Mouse (Mus musculus) left cerebral cortex, postnatal 10 days (tissue): ENCODE measurements around the gene Comt. TPM values are rescaled to one million over a fixed set of nuclear protein-coding genes. Genes with fewer than 3 reads are reported as not detected.

Source experiments
- DNase-seq, 2 experiments: peaks; one replicate each; pipeline ENCODE4 v3.0.0; 2021 to 2022; ENCODE audit warnings: low spot score in 2 of 2, mixed read lengths in 1 of 2; ENCODE audit errors: extremely low spot score in 1 of 2
- intact Hi-C: fragments of 180-260 bp; cut with DNase I; formaldehyde crosslinking; loops from one replicate; pipeline ENCODE4 v1.15.1; 2025
- total RNA-seq, 2 experiments: library from RNA; stranded (reverse); gene quantifications; 2 replicates each; pipeline ENCODE4 v1.2.3; 2021

Comt gene
- total RNA-seq, 2 experiments from 2014 or later, result 65.2 to 66.3 TPM

DNA sequence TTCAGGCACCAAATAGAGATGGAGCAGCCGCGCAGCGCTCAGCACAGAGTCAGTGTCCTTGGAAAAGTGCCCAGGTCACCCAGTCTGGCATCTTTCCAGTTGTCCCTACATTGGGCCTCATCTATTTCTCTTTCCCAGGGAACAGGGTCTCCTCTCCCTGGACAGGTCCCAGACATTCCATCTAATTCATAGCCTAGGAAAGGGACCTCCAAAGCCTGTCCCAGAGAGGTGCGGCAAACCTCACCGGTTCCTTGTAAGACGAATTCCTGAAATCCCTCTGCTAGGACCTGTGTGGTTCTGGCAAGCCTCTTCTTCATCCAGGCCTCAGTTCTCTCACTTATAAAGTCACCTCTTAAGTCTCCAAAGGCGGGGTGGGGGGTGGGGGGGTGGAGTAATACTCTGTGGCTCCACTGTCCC is 31.0 kb downstream of the Comt start:
- intact Hi-C loops, result no loop called here
- DNase-seq, result no peak

DNA sequence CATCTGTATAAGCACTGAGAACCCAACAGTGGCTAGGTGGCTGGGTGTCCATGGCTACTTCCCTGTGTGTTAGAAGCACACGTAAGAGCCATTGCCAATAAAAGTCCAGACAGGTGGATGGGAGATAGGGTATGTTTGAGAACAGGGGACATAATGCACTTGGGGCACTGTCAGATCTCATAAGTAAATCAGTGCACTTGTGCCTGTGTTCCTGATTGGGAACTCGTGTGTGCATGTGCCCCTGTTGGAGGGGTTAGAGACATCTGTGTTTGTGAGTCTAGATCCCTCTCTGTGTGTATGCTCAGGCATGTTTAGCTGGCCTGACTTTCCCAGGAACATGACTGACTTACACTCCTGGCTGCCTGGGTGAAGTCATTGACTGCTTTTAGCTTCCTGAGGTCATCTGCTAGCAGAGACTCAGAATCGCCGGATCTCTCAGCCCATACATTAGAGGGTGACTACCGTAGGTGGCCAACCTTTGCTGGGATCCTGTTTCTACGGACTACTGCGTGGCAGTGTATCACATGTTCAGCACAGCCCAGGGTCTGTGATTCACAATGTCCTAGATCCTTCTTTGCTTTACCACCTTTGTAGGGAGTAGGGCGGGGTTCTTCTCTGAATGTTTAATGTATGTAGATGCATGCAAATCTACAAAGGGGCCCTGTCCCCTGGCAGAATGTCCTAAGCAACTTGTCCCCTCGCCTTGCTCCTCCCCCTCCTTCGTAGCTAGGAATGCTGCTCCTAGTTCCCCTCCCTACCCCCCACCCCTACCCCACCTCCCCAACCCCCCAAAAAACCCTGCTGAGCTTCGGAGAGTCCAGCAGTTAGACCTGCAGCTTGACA is 31.7 kb downstream of the Comt start:
- DNase-seq, result no peak
- intact Hi-C loops, result no loop called here

DNA sequence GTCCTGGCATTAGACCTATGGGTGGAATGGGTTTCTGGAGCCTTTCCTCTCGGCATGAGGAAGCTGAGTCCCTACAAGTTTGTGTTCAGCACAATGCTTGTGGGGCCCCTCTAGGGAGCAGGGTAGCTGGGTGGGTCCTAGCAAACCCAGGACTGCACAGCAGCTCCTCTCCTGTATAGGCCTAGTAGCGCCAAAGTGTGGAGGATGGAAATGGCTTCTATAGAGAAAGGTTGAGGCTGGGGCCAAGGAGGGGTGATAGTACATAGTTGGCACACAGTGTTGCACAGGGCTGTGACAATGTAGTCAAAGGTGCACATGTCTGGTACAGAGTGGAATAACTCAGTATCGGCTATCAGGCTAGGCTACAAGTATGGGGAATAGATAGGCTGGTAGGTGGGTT is 32.6 kb downstream of the Comt start:
- intact Hi-C loops, result no loop called here
- DNase-seq, result no peak

DNA sequence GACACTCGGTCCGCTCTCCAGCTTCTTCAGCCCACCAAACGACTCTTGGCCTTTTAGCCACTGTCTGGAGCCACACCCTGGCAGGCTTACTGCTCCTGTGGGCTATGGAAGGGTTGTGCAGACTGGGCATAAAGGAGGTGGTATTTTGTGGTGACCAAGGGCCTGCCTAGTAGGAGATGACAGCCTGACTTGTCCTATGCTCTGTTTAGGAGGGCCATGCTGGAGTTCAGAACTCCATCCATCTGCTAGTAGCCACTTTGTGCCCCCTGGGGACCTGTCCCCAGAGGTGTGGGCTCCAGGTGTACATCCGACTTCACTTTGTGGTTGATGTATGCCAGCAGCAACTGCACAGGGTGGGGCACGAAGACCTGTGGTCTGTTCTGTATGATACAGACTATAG is 33.1 kb downstream of the Comt start:
- no peak for DNase-seq
- intact Hi-C loops, result no loop called here

DNA sequence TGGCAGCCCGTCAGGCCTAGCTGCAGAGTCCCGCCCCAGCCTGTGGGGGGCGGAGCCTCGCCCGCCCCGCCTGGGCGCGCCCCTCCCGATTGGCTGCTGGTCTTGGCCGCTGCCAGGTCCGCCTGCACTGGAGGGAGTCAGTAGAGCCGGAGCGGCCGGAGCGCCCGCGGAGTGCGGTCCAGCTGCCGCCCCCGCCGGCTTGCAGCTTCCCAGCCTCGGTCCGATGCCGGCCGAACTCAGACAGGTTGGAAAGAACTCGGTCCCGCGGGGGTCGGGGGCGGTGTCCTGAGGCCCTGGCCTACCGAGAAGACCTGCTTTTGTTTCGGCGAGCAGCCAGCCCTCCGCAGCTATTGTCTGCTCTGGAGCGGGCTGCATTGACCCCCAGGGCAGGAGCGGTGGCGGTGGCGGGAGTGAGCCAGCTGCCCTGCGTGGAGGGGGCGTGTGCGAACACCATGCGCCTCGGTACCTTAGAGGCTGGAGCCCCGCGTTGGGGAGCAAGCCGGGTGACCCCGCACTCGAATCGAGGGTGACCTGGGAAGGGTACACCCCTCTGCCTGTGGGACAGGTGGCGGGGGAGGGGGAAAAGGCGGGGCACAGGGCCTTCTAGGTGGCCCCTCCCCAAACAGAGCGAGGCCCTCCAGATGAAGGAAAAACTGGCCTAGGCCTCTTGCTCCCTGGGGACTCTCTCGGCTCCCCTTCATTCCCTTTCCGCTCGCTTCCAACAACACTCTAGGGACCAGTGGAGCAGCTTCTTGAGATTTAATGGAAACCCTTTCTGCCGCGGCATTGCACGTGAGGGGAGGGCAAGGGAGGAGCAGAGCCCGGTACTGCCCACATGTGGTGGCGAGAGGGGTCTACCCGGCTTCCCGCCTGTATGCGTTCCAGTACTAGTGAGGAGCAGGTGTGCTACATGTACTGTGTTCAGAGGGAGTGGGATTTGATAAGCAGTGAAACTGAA is 33.9 kb downstream of the Comt start:
- peak in 1 of 2 experiments; percentile 91 for DNase-seq
- intact Hi-C loops, result no loop called here

DNA sequence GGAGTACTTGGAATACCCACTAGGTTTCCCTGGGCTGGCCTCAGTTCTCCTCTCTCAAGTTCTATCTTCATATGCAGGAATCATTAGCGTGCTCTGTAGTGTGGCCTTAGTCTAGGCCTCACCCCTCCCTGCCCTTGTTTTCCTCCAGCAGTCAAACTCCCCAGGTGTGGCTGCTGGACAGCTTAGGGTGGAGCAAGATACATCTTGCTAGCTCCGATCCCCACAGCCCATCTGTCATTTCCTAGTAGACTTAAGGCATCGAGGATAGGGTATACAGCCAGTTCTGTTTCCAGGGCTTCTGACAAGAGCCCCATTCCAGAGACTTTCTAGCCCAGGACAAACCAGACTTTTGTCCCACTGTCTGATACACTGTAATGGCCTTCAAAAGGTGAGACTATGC is 34.9 kb downstream of the Comt start:
- intact Hi-C loops, result no loop called here
- no peak for DNase-seq

DNA sequence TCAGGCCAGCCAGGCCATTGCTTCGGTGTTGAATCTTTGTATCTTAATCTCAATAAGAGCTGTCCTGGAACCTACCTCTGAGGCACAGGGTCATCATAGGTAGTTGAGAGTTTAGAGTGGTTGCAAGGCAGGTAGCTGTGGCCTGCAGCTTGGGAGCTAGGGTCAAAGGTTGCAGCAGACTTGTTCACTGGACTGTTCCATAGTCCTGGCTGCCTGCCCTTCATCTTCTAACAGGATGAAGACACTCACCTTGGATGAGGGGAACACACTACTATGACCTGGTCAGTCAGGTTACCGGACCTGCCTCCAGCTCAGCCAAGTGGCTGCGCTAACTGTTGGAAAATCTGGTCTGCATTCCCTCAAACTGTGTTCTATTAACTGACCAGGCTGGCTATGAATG is 35.5 kb downstream of the Comt start:
- intact Hi-C loops, result no loop called here
- no peak for DNase-seq

DNA sequence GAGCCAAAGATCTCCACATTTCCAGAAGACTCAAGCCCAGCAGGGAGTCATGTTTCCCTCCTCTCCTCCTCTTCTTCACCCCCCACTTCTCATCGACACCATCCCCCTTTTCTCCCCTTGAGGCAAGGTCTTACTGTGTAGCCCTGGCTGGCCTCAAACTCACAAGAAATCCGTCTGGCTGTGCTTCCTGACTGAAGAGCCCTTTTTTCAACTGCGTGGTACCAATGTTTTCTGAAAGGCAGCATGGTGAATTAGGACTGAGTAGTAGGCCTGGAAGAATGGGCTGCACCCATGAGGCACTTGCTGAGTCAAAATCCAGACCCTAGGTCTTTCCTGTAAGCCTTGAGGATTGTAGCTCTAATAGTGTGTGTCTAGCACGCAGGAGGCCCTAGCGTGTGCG is 36.3 kb downstream of the Comt start:
- DNase-seq, result no peak
- intact Hi-C loops, result no loop called here

DNA sequence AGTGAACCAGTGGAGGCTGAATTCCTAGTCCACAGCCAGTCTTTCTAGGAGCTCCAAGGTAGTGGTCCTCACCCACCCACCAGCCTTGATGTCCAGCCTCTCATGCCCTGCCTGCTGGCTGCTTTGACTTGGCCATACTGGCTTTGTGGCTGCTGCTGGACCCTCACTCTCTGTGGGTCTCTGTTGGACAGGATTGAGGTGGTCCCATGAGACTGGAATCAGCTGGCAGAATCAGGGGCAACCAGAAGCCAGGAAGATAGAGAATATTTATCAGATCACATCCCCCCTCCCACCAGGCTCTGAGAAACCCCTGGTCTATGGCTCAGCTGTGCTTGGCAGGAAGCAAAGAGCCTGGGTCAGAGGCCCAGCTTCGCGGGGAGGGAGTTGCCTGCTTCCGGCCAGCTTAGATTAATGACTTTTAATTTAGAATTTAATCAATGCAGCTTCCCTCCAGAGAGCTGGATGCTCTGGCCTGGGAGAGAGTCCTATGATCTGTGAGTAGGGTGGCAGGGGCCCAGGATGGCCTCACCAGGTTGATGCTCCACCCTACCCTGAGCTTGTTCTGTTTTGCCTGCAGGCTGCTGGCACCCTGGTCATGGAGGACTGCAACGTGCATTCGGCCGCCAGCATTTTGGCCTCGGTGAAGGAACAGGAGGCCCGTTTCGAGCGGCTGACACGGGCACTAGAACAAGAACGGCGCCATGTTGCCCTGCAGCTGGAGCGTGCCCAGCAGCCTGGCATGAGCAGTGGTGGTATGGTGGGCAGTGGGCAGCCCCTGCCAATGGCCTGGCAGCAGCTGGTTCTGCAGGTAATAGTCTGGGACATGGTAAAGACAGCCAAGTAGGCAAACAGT is 37.8 kb downstream of the Comt start:
- DNase-seq, result no peak

DNA sequence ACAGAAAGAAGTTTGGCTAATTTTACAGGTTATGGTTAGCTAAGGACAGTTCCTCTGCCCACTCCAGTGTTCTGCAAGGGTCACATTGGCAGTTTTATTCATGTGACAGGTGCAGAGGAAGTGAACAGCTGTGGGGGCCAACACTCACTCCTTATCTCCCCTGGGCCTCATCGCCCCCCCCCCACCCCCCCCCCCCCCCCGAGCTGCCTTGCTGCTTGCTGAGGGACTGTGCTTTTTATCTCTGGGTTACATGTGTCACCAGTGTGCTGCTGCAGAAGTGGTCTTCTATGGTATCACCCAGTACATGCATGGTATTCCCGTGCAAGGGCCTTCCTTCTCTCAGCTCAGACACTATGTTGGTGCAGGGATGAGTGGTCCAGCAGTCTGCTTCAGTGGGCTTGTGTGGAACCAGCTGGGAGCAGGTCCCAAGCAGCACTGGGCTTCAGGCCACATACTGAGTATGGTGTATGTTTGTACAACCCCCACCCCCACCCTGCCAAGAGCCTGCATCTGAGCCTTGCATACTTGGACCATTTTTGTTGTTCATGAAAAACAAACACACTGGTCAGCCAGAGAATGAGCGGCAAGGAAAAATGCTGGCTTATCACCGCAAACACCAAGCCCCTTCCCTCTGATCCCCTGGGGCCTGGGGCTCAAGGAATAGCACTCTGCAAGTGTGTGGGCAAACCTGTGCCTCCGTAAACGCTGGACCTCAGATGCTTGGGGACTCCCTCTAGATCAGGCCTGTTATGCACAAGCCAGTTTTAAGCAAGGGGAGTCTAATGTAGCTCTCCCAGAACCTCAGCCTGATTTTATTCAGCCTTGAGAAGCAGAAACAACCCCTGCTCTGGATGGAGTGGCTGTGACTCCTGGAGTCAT is 38.7 kb downstream of the Comt start:
- no peak for DNase-seq
- intact Hi-C loops, result no loop called here

More for the DNA sequence above, 37.8 kb downstream of the Comt start:
- intact Hi-C loops, result no loop called here

DNA sequence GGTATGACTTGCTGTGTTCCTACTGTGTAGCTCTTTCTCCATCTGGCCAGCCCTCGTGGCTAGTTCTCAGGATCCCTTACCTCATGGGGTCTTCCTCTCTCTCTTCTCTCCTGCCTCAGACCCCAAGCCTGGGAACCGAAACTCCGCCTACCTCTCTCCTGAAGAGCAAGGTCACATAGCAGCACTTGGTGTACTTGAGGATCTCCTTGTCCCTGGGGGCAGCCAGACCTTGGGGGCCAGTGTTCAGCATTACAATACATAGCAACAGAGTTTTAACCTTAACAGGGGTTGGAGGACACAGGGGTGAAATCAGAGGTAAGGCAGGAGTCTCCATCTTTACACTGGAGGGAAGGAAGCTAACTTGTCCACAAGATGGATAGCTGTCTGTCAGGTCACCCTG is 39.7 kb downstream of the Comt start:
- intact Hi-C loops, result no loop called here

DNA sequence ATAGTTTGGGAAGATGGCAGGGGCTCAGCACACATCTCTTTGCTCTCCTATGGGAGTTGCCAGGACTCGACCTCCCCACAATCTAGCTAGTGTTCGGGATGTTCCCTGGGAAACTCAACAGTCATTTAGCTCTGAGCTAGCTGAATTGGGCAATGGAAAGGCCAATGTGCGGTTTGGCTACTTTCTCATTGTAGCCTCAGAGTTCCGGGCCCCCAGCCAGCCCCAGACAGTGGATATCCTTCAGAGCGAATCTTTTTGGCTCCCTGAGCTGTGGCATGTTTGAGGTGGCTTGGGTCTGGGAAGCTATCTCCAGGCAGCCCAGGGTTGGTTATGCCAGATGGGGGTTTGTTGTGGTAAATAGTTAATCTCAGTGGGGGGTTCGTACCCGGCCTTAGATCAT is 40.2 kb downstream of the Comt start:
- intact Hi-C loops, result no loop called here
- DNase-seq, result no peak

More for the DNA sequence above, 39.7 kb downstream of the Comt start:
- DNase-seq, result no peak

DNA sequence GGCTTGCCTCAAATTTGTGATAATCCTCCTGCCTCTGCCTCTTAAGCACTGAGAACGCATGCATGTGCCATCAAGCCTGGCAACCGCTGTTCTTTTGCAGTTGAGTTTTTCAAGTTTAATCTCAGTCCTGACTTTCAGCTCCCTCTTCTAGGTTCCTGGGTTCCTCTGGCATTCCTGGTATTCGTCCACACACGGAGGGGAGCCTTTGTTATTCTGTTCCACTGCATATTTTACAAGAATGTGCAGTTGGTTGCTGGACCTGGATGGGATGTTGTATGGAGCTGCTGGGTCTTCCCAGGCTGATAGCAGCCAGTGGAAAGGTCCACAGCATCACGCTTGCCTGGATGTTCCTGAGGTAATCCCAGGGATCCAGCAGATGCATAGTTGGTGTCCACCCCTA is 41.2 kb downstream of the Comt start:
- intact Hi-C loops, result no loop called here
- no peak for DNase-seq

DNA sequence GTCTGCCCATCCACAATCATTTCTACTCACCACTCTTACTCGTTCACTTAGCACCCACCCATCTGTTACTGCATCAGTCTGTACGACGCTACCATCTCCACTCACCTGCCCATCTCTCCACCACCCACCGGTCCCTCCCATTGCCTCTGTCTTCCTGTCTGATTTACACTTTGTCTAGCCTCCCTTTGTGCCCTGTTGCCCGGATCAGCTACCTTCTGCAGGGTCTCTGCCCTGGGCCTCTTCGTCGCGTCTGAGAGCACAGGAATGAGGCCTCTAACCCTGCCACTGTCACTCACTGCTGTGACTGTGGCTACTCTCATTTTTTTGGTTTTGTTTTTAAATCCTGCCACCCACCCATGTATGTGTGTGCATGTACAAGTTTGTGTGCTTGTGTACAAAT is 42.0 kb downstream of the Comt start:
- intact Hi-C loops, result no loop called here
- no peak for DNase-seq

DNA sequence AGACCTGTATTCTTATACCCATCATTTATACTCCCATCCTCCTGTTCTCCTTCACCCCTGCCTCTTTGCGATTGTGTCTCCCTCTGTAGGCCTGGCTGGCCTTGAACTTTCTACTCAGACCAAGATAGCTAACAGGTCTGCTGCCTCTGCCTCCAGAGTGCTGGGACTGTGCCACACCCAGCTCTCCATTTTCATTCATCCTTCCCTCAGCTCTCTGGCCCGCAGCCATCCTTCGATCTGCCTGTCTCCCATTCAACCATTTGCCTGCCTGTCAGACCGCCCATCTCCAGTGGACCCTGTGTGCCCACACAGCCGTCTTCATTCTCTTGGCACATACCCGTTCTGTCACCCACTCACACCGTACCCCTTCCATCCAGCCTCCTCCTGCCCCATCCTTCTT is 42.4 kb downstream of the Comt start:
- intact Hi-C loops, result no loop called here
- no peak for DNase-seq

DNA sequence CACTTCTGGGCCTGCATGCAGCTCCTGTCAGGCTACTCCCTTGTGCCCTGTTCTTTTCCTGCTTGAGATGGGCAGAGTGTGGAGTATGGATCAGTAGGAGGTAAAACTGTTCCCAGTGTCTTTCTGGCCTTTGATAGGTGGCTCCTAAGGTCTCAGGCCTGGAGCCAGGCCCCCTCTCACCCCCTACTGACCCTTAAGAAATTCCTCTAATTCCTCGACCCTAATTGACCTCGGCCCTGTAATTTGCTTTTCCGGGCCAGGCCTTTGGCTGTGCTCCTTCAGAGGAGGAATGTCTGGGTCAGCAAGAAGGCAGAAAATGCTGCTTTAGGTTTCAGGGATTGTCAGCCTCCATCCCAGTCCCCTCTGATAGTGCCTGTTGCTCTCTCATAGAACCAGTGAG is 42.9 kb downstream of the Comt start:
- intact Hi-C loops, result no loop called here
- no peak for DNase-seq

DNA sequence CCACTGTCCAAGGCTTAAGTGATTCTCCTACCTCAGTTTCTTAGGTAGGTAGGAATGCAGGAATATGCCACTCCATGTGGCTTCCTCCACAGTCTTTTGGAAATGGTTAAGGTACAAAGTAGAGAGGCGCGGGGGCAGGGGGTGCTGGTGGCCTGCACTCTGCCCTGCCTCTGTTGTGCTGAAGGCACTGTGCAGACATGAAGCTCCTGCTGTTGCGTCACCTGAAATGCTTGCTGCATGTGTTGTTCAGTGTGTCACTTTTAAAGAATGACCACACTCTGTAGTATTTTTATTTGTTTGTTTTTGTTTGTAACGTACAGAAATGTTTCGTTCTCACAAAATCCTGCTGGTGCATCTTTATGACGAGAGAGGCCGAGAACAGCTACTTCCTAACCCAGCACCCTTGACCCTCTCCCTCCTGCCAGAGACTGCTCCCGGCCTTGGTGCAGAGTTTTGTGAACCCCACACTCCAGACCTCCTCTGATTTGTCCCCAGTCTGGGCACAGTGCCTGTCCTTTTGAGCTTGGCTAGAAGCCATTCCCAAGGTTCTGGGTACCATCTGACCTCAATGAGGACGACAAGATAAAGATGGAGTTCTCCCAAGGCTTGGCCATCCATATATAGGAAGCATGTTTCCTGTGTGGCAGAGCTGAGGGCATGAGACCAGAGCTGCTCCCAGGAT is 43.5 kb downstream of the Comt start:
- DNase-seq, result no peak
- intact Hi-C loops, result no loop called here
